Mouse (Mus musculus): ENCODE results near the gene Fam189a1.

- TF ChIP-seq POLR2A (IDR thresholded peaks at IDR 0.05; ENCODE audit: insufficient read depth, low read length) = no peak
- no peak for TF ChIP-seq CTCF (IDR thresholded peaks at IDR 0.05; ENCODE audit: low read depth, low read length)
- TF ChIP-seq EP300 (IDR thresholded peaks at IDR 0.05; ENCODE audit: insufficient read depth, low read depth, low read length) = no peak
These were observed 401.2 kb downstream of the Fam189a1 start for GRCm38 (mm10) chr7:64755141-64755540.

Measured in ES-Bruce4 (cell line).